Mouse (Mus musculus): Measurements from ENCODE around the gene Olfr1196.

GRCm38 (mm10) chr2:88732266-88732665 is 27.9 kb upstream of the Olfr1196 start, which contains the start of gene Olfr1197:
- TF ChIP-seq ZC3H11A (IDR thresholded peaks at IDR 0.05; ENCODE audit: borderline replicate concordance, low read depth, low read length), result no peak
- TF ChIP-seq ZNF384 (IDR thresholded peaks at IDR 0.05; ENCODE audit: low read depth, low read length), result no peak

Data from ES-E14 (cell line).